Mouse (Mus musculus): ENCODE data around the gene Lca5. TPM values are rescaled to one million over a fixed set of nuclear protein-coding genes. Genes with fewer than 3 reads are reported as not detected.

Lca5 gene
- polyA plus RNA-seq, 1 experiment from 2014 or later = 1.0 TPM

GRCm38 (mm10) chr9:83350613-83351012, 90.3 kb downstream of the Lca5 start:
- Histone ChIP-seq H3K9me3 (replicated peaks; ENCODE audit: control insufficient read depth, low read length) (no peaks in the 10 kb centered on the region), H3K27ac (ENCODE audit: low read length) (no peak overlapping the region), H3K4me3 (ENCODE audit: low read depth, low read length) (no peak overlapping the region), H3K9ac (ENCODE audit: low read depth, low read length) (no peak overlapping the region), H3K4me2 (ENCODE audit: low read depth, low read length) (no peak overlapping the region), H3K4me1 (ENCODE audit: control insufficient read depth, low read depth, low read length) (no peaks in the 10 kb centered on the region), H3K27me3 (ENCODE audit: control insufficient read depth, insufficient read depth, low read depth, low read length) (no peaks in the 10 kb centered on the region), H3K36me3 (ENCODE audit: control insufficient read depth, insufficient read depth) (no peaks in the 10 kb centered on the region)
- ATAC-seq (ENCODE audit: low read depth) = no peak
- WGBS (ENCODE audit: insufficient replicate concordance) = 28% methylated on average over 5 of the region's 5 CpGs

- Histone ChIP-seq H3K27ac (ENCODE audit: low read length) (no peak overlapping the region), H3K36me3 (ENCODE audit: control insufficient read depth, insufficient read depth) (no peaks in the 10 kb centered on the region), H3K4me1 (ENCODE audit: control insufficient read depth, low read depth, low read length) (no peaks in the 10 kb centered on the region), H3K9ac (ENCODE audit: low read depth, low read length) (no peak overlapping the region), H3K4me3 (ENCODE audit: low read depth, low read length) (no peak overlapping the region), H3K27me3 (ENCODE audit: control insufficient read depth, insufficient read depth, low read depth, low read length) (no peaks in the 10 kb centered on the region), H3K9me3 (replicated peaks; ENCODE audit: control insufficient read depth, low read length) (no peaks in the 10 kb centered on the region), H3K4me2 (ENCODE audit: low read depth, low read length) (no peak overlapping the region)
- ATAC-seq (ENCODE audit: low read depth) = no peak
- WGBS (ENCODE audit: insufficient replicate concordance) = 12% methylated on average over 1 of the region's 1 CpGs
Measured at GRCm38 (mm10) chr9:83349905-83350304, 91.0 kb downstream of the Lca5 start.

- WGBS (ENCODE audit: insufficient replicate concordance) = 14% methylated on average over 3 of the region's 3 CpGs
- ATAC-seq (ENCODE audit: low read depth) = no peak
Measured at GRCm38 (mm10) chr9:83349504-83349903, 91.4 kb downstream of the Lca5 start.

GRCm38 (mm10) chr9:83347521-83347920, 93.4 kb downstream of the Lca5 start:
- Histone ChIP-seq H3K27me3 (ENCODE audit: control insufficient read depth, insufficient read depth, low read depth, low read length) (no peaks in the 10 kb centered on the region), H3K4me2 (ENCODE audit: low read depth, low read length) (no peak overlapping the region), H3K27ac (ENCODE audit: low read length) (no peak overlapping the region), H3K4me3 (ENCODE audit: low read depth, low read length) (no peak overlapping the region), H3K9ac (ENCODE audit: low read depth, low read length) (no peak overlapping the region), H3K36me3 (ENCODE audit: control insufficient read depth, insufficient read depth) (no peaks in the 10 kb centered on the region), H3K9me3 (replicated peaks; ENCODE audit: control insufficient read depth, low read length) (no peaks in the 10 kb centered on the region), H3K4me1 (ENCODE audit: control insufficient read depth, low read depth, low read length) (no peaks in the 10 kb centered on the region)
- ATAC-seq (ENCODE audit: low read depth) = no peak
- 77% methylated on average over 5 of the region's 5 CpGs for WGBS (ENCODE audit: insufficient replicate concordance)

More at GRCm38 (mm10) chr9:83349504-83349903, 91.4 kb downstream of the Lca5 start:
- Histone ChIP-seq H3K27ac (ENCODE audit: low read length) (no peak overlapping the region), H3K4me2 (ENCODE audit: low read depth, low read length) (no peak overlapping the region), H3K4me3 (ENCODE audit: low read depth, low read length) (no peak overlapping the region), H3K9me3 (replicated peaks; ENCODE audit: control insufficient read depth, low read length) (no peaks in the 10 kb centered on the region), H3K27me3 (ENCODE audit: control insufficient read depth, insufficient read depth, low read depth, low read length) (no peaks in the 10 kb centered on the region), H3K9ac (ENCODE audit: low read depth, low read length) (no peak overlapping the region), H3K36me3 (ENCODE audit: control insufficient read depth, insufficient read depth) (no peaks in the 10 kb centered on the region), H3K4me1 (ENCODE audit: control insufficient read depth, low read depth, low read length) (no peaks in the 10 kb centered on the region)

GRCm38 (mm10) chr9:83342491-83343370, 98.2 kb downstream of the Lca5 start:
- H3K4me1 ChIP-seq (ENCODE audit: control insufficient read depth, low read depth, low read length) = no peaks in the 10 kb centered on the region
- no peak overlapping the region for H3K4me2 ChIP-seq (ENCODE audit: low read depth, low read length)
- no peaks in the 10 kb centered on the region for H3K27me3 ChIP-seq (ENCODE audit: control insufficient read depth, insufficient read depth, low read depth, low read length)
- no peaks in the 10 kb centered on the region for H3K36me3 ChIP-seq (ENCODE audit: control insufficient read depth, insufficient read depth)
- 60% methylated on average over 7 of the region's 7 CpGs for WGBS (ENCODE audit: insufficient replicate concordance)
- H3K27ac ChIP-seq (ENCODE audit: low read length) = no peak overlapping the region
- no peaks in the 10 kb centered on the region for H3K9me3 ChIP-seq (replicated peaks; ENCODE audit: control insufficient read depth, low read length)
- ATAC-seq (ENCODE audit: low read depth) = no peak
- no peak overlapping the region for H3K4me3 ChIP-seq (ENCODE audit: low read depth, low read length)
- H3K9ac ChIP-seq (ENCODE audit: low read depth, low read length) = no peak overlapping the region

Other genes with a start within 250 kb of the Lca5 start
- gene Sh3bgrl2, start 107.2 kb upstream of the Lca5 start, polyA plus RNA-seq (2015; fragmentation: Nextera tagmentation; extraction: Ambion mirVana) = 12.1 and 13.9 TPM in 2 replicates

Data from liver, embryonic 16.5 days (tissue).